Mouse (Mus musculus): ENCODE data around the gene Vmn1r209. TPM values are rescaled to one million over a fixed set of nuclear protein-coding genes. Genes with fewer than 3 reads are reported as not detected.
"Not testable (repeated sequence)": the region's sequence is repeated elsewhere in the genome, so short reads cannot be mapped to it uniquely, and the experiment has no call there.

Vmn1r209 gene
- polyA plus RNA-seq (2012; rRNA removed): not detected in 2 replicates

GRCm38 (mm10) chr13:22809582-22809981 is at the start of gene Vmn1r209:
Gene Vmn1r209, minus strand, starts transcription at chr13:22809682.
- DNase-seq (ENCODE audit: low read depth): not testable (repeated sequence)

GRCm38 (mm10) chr13:22857461-22857860 is 48.0 kb upstream of the Vmn1r209 start, which contains the start of gene Vmn1r211:
Gene Vmn1r211, minus strand, starts transcription at chr13:22857561.
- DNase-seq (ENCODE audit: low read depth): no peak

DNA sequence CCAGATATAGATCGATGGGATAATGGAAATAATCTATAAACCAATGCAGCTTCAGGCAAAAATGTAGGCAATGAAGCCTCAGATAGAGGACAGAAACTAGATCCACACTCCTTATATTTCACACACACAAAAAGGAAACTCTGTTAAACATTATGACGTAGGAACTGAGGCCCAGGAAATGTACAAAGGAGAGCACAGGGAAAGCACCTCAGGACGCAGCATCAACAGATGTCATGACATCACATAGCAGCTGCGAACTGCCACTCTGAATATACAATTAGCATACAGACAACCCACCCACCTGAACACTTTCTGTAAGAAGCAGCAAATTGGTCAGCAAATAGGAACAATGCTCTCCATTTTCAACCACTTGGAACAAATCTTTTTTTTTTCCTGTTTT is 45.3 kb upstream of the Vmn1r209 start:
- no peak for DNase-seq (ENCODE audit: low read depth)

DNA sequence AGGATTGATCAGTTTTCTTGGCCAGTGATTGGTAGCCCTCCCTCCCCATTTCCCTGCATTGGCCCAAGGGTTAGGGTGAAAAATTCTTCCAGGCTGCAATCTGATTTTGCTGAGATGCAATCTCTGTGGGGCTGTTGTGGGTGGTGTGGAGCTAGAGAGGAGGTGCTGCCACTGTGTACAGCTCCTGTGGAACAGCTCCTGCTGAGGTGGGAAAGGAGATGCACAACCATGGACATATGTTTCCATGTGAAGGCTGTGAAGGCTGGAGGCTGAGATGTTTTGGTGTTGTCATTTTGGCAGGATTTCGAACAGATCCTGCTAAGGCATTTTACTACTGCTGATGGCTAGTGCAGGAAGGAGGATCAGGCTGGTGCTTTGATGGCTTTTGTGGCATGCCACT is 37.3 kb upstream of the Vmn1r209 start:
- DNase-seq (ENCODE audit: low read depth): no peak

- DNase-seq (ENCODE audit: low read depth): not testable (repeated sequence)
These were observed 34.8 kb upstream of the Vmn1r209 start for GRCm38 (mm10) chr13:22844304-22844703.

GRCm38 (mm10) chr13:22831248-22831647 is 21.8 kb upstream of the Vmn1r209 start, which contains the start of gene Vmn1r210:
Gene Vmn1r210, minus strand, starts transcription at chr13:22831348.
- DNase-seq (ENCODE audit: low read depth): no peak

- DNase-seq (ENCODE audit: low read depth): not testable (repeated sequence)
These were observed 19.9 kb upstream of the Vmn1r209 start for GRCm38 (mm10) chr13:22829395-22829794.

DNA sequence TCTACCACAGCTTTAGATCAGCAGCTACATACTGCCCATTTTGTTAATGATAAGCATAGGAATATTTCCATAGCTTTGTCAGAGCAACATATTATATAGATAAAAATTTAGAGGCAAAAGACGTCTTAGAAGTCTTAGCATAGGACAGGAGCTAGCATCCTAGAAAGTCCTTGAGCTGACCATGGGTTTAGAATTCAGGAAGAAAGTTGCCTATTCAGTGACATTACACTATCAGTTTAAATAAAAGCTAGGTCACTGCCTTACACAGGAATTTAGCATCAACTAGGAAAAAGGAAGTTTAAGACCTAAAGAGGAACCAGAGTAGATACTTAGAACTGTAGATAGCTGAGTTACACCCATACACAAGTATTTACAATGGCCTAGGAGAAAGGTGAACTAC is 12.1 kb upstream of the Vmn1r209 start:
- DNase-seq (ENCODE audit: low read depth): not testable (repeated sequence)

- not testable (repeated sequence) for DNase-seq (ENCODE audit: low read depth)
These were observed 21.4 kb downstream of the Vmn1r209 start for GRCm38 (mm10) chr13:22788096-22788495.

DNA sequence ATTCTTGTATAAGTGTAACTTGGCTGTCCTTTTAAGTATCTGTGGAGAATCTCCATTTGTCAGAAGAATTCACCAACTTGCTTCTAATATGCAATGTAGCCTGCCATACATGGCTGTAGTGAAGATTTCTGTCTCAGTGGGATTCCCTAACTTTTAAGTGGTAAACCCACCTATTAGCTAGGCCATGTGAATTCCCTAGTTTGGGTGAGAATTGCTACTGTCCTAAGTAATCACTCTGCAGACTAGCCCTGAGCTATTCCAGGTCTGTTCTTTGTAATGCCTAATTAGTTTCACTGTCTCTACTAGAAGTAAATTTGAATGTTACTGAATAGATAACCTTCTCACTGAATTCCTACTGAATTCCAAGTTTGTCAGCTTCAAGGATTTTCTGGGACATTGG is 25.3 kb downstream of the Vmn1r209 start:
- DNase-seq (ENCODE audit: low read depth): not testable (repeated sequence)

DNA sequence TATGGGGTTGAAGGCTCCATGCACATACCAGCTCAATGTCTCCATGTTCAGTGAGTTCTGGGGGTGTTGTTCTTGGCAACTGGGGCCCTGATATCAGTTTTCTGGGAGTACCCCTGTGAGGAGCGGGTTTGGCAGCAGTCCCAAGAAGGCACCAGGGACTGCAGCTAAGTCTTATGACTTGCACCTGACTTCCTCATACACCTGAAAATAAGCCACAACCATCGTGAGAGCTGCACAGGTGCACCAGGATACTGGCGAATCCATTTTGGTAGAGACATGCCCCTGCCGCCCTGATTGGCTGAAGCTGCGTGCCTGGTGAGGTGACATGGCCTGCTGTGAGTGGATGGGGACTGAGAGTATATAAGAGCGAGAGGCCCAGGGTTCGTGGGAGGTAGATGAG is 32.2 kb downstream of the Vmn1r209 start, which contains the start of gene Vmn1r208:
TSS of gene Vmn1r208 (minus strand) at position 101 of the 400 bp plus-strand sequence.
- not testable (repeated sequence) for DNase-seq (ENCODE audit: low read depth)

GRCm38 (mm10) chr13:22771592-22771991 is 37.9 kb downstream of the Vmn1r209 start:
- DNase-seq (ENCODE audit: low read depth): not testable (repeated sequence)

Other genes starting within 250 kb of the Vmn1r209 start
- not detected in 2 replicates for gene Vmn1r205, start 216.7 kb downstream of the Vmn1r209 start, polyA plus RNA-seq (2012; rRNA removed)
- not detected in 2 replicates for gene Vmn1r206, start 185.4 kb downstream of the Vmn1r209 start, polyA plus RNA-seq (2012; rRNA removed)
- not detected in 2 replicates for gene Vmn1r207-ps, start 80.1 kb downstream of the Vmn1r209 start, polyA plus RNA-seq (2012; rRNA removed)
- not detected in 2 replicates for gene Vmn1r208, start 32.3 kb downstream of the Vmn1r209 start, polyA plus RNA-seq (2012; rRNA removed)
- gene Vmn1r210, start 21.7 kb upstream of the Vmn1r209 start, polyA plus RNA-seq (2012; rRNA removed): not detected in 2 replicates
- gene Vmn1r211, start 47.9 kb upstream of the Vmn1r209 start, polyA plus RNA-seq (2012; rRNA removed): not detected in 2 replicates
- gene Vmn1r212, start 74.5 kb upstream of the Vmn1r209 start, polyA plus RNA-seq (2012; rRNA removed): not detected in 2 replicates
- not detected in 2 replicates for gene Vmn1r213, start 198.0 kb upstream of the Vmn1r209 start, polyA plus RNA-seq (2012; rRNA removed)
- gene Vmn1r214, start 220.7 kb upstream of the Vmn1r209 start, polyA plus RNA-seq (2012; rRNA removed): not detected in 2 replicates

Data from gonadal fat pad, adult 2 months (tissue).